Mouse (Mus musculus): Measurements from ENCODE around the gene Stx19. TPM values are rescaled to one million over a fixed set of nuclear protein-coding genes. Genes with fewer than 3 reads are reported as not detected.

Stx19 gene
- polyA plus RNA-seq, 1 experiment from 2014 or later = 0.40 TPM

DNA sequence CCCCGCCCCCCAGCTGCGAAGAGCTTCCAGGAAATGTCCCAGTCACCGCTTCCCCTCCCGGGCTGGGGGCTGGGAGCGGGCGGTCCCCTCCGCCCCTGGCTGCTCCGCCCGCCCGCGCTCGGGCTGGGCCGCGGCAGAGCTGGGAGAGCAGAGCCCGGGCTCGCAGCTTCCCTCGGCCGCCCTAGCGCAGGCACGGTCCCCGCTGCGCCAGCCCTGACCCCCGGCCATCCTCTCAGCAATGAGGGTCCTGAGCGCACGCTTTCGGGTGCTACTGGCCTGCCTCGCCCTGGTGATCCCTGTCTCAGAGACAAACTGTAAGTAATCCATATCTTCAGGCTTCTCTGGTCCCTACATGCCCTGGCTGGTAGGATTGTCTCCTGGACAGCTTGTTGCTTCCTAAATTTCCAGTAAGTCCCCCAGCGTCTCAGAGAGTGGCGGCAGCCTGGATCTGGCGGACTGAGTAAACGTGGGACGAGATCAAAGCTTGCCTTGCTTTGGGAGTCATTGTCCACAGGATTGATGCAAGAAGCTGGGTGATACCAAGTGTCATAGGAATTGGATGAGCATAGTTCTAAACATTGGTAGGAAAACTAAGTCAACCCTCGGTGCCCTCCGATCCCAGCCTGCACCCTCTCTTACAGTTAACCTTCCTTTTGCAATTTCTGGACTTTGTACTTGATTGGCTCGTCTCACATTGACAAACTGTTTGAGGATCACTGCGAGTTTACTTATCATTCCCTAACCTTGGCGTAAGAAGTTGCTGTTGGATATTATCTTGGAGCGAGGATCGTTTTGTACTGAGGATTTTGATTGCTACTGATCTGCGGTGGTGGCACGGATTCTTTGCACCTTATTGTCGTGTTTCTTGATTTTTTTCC lies 40.0 kb downstream of the Stx19 start, which contains the start of gene Pros1:
Gene Pros1 (plus strand): TSS at position 117 of the 878 bp plus-strand sequence.
- Histone ChIP-seq H3K9ac (peak within 1 kb of the TSS; percentile 75), H3K27me3 (no peaks in the 10 kb centered on the region), H3K4me3 (replicated peaks) (peak within 1 kb of the TSS; percentile 66), H3K36me3 (no peaks in the 10 kb centered on the region), H3K27ac (peak within 1 kb of the TSS; percentile 80), H3K4me1 (peaks cover 8% of the 10 kb centered on the region; the same call in 1 of the 2 replicates), H3K9me3 (replicated peaks) (no peaks in the 10 kb centered on the region), H3K4me2 (peak within 1 kb of the TSS; percentile 89)
- WGBS = 4% methylated on average over 42 of the region's 42 CpGs
- peak; percentile 98 for ATAC-seq (replicated peaks; ENCODE audit: low FRiP score)

GRCm38 (mm10) chr16:62855385-62855784 lies 40.9 kb downstream of the Stx19 start:
- Histone ChIP-seq H3K4me2 (0 out of 2 replicates have a peak overlapping the region, but pooled peaks have one; percentile 9), H3K9ac (no peak overlapping the region), H3K27ac (no peak overlapping the region), H3K4me3 (replicated peaks) (no peak overlapping the region), H3K4me1 (peaks cover 8% of the 10 kb centered on the region; the same call in 1 of the 2 replicates), H3K9me3 (replicated peaks) (no peaks in the 10 kb centered on the region), H3K27me3 (no peaks in the 10 kb centered on the region), H3K36me3 (no peaks in the 10 kb centered on the region)
- WGBS = 70% methylated on average over 6 of the region's 6 CpGs
- no peak for ATAC-seq (replicated peaks; ENCODE audit: low FRiP score)

DNA sequence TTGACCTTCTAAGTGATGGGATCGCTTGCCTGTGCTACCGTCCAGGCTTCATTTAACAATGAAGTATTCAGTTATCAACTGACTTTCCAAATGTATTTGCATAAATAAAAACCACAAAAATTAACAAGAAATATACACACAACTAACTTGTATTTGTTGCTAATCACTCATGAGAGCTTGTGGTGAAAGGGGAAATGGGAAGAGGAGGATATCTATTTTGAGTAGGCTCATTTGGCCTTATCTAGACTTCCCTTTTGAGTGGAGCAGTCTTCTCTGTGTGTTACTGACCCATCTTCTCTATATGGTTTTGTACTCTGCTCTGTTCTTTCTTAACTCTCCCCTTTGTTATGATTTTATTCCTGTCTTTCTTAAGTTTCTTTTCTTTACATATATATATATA lies 41.8 kb downstream of the Stx19 start:
- no peak overlapping the region for H3K4me2 ChIP-seq
- WGBS = 87% methylated on average over 2 of the region's 2 CpGs
- no peak overlapping the region for H3K27ac ChIP-seq
- ATAC-seq (replicated peaks; ENCODE audit: low FRiP score) = no peak
- no peaks in the 10 kb centered on the region for H3K27me3 ChIP-seq
- no peaks in the 10 kb centered on the region for H3K36me3 ChIP-seq
- no peak overlapping the region for H3K4me3 ChIP-seq (replicated peaks)
- H3K4me1 ChIP-seq = peaks cover 8% of the 10 kb centered on the region; the same call in 1 of the 2 replicates
- no peak overlapping the region for H3K9ac ChIP-seq
- no peaks in the 10 kb centered on the region for H3K9me3 ChIP-seq (replicated peaks)

- Histone ChIP-seq H3K9me3 (replicated peaks) (no peaks in the 10 kb centered on the region), H3K9ac (no peak overlapping the region), H3K4me3 (replicated peaks) (no peak overlapping the region), H3K27me3 (no peaks in the 10 kb centered on the region), H3K4me2 (no peak overlapping the region), H3K4me1 (peaks cover 8% of the 10 kb centered on the region; the same call in 1 of the 2 replicates), H3K36me3 (no peaks in the 10 kb centered on the region), H3K27ac (no peak overlapping the region)
- 94% methylated on average over 2 of the region's 2 CpGs for WGBS
- no peak for ATAC-seq (replicated peaks; ENCODE audit: low FRiP score)
These were observed 43.0 kb downstream of the Stx19 start for GRCm38 (mm10) chr16:62857498-62857897.

GRCm38 (mm10) chr16:62858018-62858417 lies 43.5 kb downstream of the Stx19 start:
- Histone ChIP-seq H3K27ac (no peak overlapping the region), H3K9me3 (replicated peaks) (no peaks in the 10 kb centered on the region), H3K36me3 (no peaks in the 10 kb centered on the region), H3K27me3 (no peaks in the 10 kb centered on the region), H3K9ac (no peak overlapping the region), H3K4me2 (no peak overlapping the region), H3K4me1 (peaks cover 8% of the 10 kb centered on the region; the same call in 1 of the 2 replicates), H3K4me3 (replicated peaks) (no peak overlapping the region)
- WGBS = 89% methylated on average over 1 of the region's 1 CpGs
- ATAC-seq (replicated peaks; ENCODE audit: low FRiP score) = no peak

DNA sequence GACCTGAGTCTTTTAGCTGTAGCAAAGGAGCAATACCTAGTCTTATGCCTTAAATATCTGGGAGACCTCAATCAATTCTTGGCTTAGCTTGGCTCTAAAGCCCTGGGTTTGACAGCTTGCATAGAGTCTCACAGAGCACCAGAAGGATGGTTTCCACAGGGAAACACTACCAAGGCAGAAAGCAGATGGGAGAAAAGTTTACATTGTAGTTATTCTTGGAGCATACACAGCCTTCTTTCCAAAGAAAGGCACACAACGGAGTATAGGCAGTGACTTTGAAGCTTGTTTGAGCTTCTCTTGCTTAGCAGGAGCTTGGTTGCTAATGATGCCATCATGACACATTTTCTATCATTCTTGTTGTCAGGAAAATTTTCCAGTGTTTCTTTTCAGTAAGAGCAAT lies 45.7 kb downstream of the Stx19 start:
- no peak overlapping the region for H3K4me2 ChIP-seq
- no peaks in the 10 kb centered on the region for H3K9me3 ChIP-seq (replicated peaks)
- no peak for ATAC-seq (replicated peaks; ENCODE audit: low FRiP score)
- no peaks in the 10 kb centered on the region for H3K36me3 ChIP-seq
- H3K9ac ChIP-seq = no peak overlapping the region
- 77% methylated on average over 1 of the region's 1 CpGs for WGBS
- no peak overlapping the region for H3K4me3 ChIP-seq (replicated peaks)
- H3K27ac ChIP-seq = no peak overlapping the region
- H3K27me3 ChIP-seq = no peaks in the 10 kb centered on the region
- H3K4me1 ChIP-seq = peaks cover 4% of the 10 kb centered on the region; the same call in 1 of the 2 replicates

- no peak overlapping the region for H3K27ac ChIP-seq
- H3K4me3 ChIP-seq (replicated peaks) = no peak overlapping the region
- H3K27me3 ChIP-seq = no peaks in the 10 kb centered on the region
- no peak overlapping the region for H3K4me2 ChIP-seq
- no peak overlapping the region for H3K9ac ChIP-seq
- H3K4me1 ChIP-seq = no peaks in the 10 kb centered on the region
- ATAC-seq (replicated peaks; ENCODE audit: low FRiP score) = no peak
- 73% methylated on average over 6 of the region's 6 CpGs for WGBS
- H3K9me3 ChIP-seq (replicated peaks) = no peaks in the 10 kb centered on the region
- H3K36me3 ChIP-seq = no peaks in the 10 kb centered on the region
These were observed 47.0 kb downstream of the Stx19 start for GRCm38 (mm10) chr16:62861455-62861854.

- Histone ChIP-seq H3K27me3 (no peaks in the 10 kb centered on the region), H3K4me1 (peaks cover 16% of the 10 kb centered on the region), H3K36me3 (no peaks in the 10 kb centered on the region), H3K4me2 (no peak overlapping the region), H3K27ac (peak overlapping the region; percentile 54; the same call in 1 of the 2 replicates), H3K9me3 (replicated peaks) (no peaks in the 10 kb centered on the region), H3K4me3 (replicated peaks) (no peak overlapping the region), H3K9ac (no peak overlapping the region)
- WGBS = 19% methylated on average over 5 of the region's 5 CpGs
- peak; percentile 83 for ATAC-seq (replicated peaks; ENCODE audit: low FRiP score)
These were observed 58.2 kb downstream of the Stx19 start for GRCm38 (mm10) chr16:62872688-62873117.

- Histone ChIP-seq H3K9me3 (replicated peaks) (no peaks in the 10 kb centered on the region), H3K4me1 (peaks cover 16% of the 10 kb centered on the region), H3K9ac (no peak overlapping the region), H3K27me3 (no peaks in the 10 kb centered on the region), H3K27ac (peak overlapping the region; percentile 54; the same call in 1 of the 2 replicates), H3K4me2 (no peak overlapping the region), H3K4me3 (replicated peaks) (no peak overlapping the region), H3K36me3 (no peaks in the 10 kb centered on the region)
- ATAC-seq (replicated peaks; ENCODE audit: low FRiP score) = peak; percentile 89
- 7% methylated on average over 4 of the region's 4 CpGs for WGBS
These were observed 58.7 kb downstream of the Stx19 start for GRCm38 (mm10) chr16:62873180-62873579.

Small RNA genes within 50 kb of the gene (microRNA-seq; reads per million reads assigned to microRNA genes)
- not detected for gene Gm25986

Other genes with a start within 250 kb of the Stx19 start
- 8.5 and 8.7 TPM in 2 replicates for gene Nsun3, start 27.9 kb upstream of the Stx19 start, polyA plus RNA-seq (2015; fragmentation: Nextera tagmentation; extraction: Ambion mirVana)
- gene Arl13b, start 32.4 kb downstream of the Stx19 start, polyA plus RNA-seq (2015; fragmentation: Nextera tagmentation; extraction: Ambion mirVana) = 17.1 and 19.8 TPM in 2 replicates
- gene Pros1, start 39.6 kb downstream of the Stx19 start, polyA plus RNA-seq (2015; fragmentation: Nextera tagmentation; extraction: Ambion mirVana) = 32.0 and 32.4 TPM in 2 replicates